Mouse (Mus musculus): ENCODE measurements around the gene Negr1. TPM values are rescaled to one million over a fixed set of nuclear protein-coding genes. Genes with fewer than 3 reads are reported as not detected.

Negr1 gene
- total and polyA plus RNA-seq, 3 experiments = not detected

- Histone ChIP-seq H3K4me3 (replicated peaks in 1 of 3; ENCODE audit: low read depth in 2 of 3, low read length in 2 of 3, poor library complexity in 1 of 3) (no peak overlapping the region), H3K27ac (ENCODE audit: insufficient read depth, low read depth) (no peak overlapping the region), H3K4me1 (ENCODE audit: control insufficient read depth in 1 of 2, insufficient read depth in 2 of 2) (peaks cover 0 to 18% of the 10 kb centered on the region in 2 experiments; a peak in 2 of 4 replicates), H3K9ac (ENCODE audit: insufficient read depth, low read depth) (no peak overlapping the region), H3K4me2 (ENCODE audit: insufficient read depth, low read depth, poor library complexity, severe bottlenecking) (no peak overlapping the region), H3K79me2 (replicated peaks; ENCODE audit: control insufficient read depth, extremely low read depth, insufficient read depth, poor library complexity, severe bottlenecking) (no peaks in the 10 kb centered on the region), H3K36me3 (replicated peaks in 1 of 2; ENCODE audit: control insufficient read depth in 1 of 2, insufficient read depth in 1 of 2, low read length in 1 of 2) (no peaks in the 10 kb centered on the region), H3K27me3 (replicated peaks) (no peaks in the 10 kb centered on the region), H3K9me3 (replicated peaks; ENCODE audit: low read length) (peaks cover 12% of the 10 kb centered on the region)
- in situ Hi-C loops (cut with MboI; ENCODE audit: low pct_ligation_motif_present, low pct_unique_long_range_greater_than_20kb, low sequenced_read_pairs) = no loop called here
- peak; percentile 85 for TF ChIP-seq EP300 (IDR thresholded peaks at IDR 0.05; ENCODE audit: low read length)
- TF ChIP-seq ZKSCAN1 (IDR thresholded peaks at IDR 0.05; ENCODE audit: borderline replicate concordance, low read depth, low read length) = no peak
- no peak for TF ChIP-seq CTCF (conservative IDR thresholded peaks at IDR 0.05 in 1 of 2, IDR thresholded peaks at IDR 0.05 in 1 of 2; ENCODE audit: low read depth in 2 of 2, low read length in 2 of 2)
- TF ChIP-seq GABPA (IDR thresholded peaks at IDR 0.05; ENCODE audit: insufficient replicate concordance, low read depth, low read length) = no peak
- no peak for TF ChIP-seq POLR2A (IDR thresholded peaks at IDR 0.05; ENCODE audit: low read depth, low read length)
- TF ChIP-seq ETS1 (conservative IDR thresholded peaks at IDR 0.05; ENCODE audit: low read depth, low read length) = peak; percentile 76
- no peak for TF ChIP-seq SMC3 (IDR thresholded peaks at IDR 0.05; ENCODE audit: low read depth, low read length)
- no peak for TF ChIP-seq ZC3H11A (IDR thresholded peaks at IDR 0.05; ENCODE audit: low read depth, low read length)
- TF ChIP-seq CHD1 (IDR thresholded peaks at IDR 0.05; ENCODE audit: low read depth, low read length) = no peak
- no peak for TF ChIP-seq ZMIZ1 (IDR thresholded peaks at IDR 0.05; ENCODE audit: low read depth, low read length)
- TF ChIP-seq NELFE (IDR thresholded peaks at IDR 0.05; ENCODE audit: low read depth, low read length) = no peak
- TF ChIP-seq MAZ (IDR thresholded peaks at IDR 0.05; ENCODE audit: low read depth, low read length) = no peak
- no peak for TF ChIP-seq MXI1 (IDR thresholded peaks at IDR 0.05; ENCODE audit: low read depth, low read length)
- TF ChIP-seq MYC (IDR thresholded peaks at IDR 0.05; ENCODE audit: low read depth, low read length) = no peak
- TF ChIP-seq PAX5 (IDR thresholded peaks at IDR 0.05; ENCODE audit: low read length) = no peak
- no peak for TF ChIP-seq USF1 (IDR thresholded peaks at IDR 0.05; ENCODE audit: low read depth, low read length)
- TF ChIP-seq BHLHE40 (IDR thresholded peaks at IDR 0.05; ENCODE audit: low read depth, low read length) = peak; percentile 20; the same call in 1 of the 2 replicates
- TF ChIP-seq ZNF384 (IDR thresholded peaks at IDR 0.05; ENCODE audit: low read depth, low read length) = no peak
- TF ChIP-seq TCF12 (IDR thresholded peaks at IDR 0.05; ENCODE audit: low read depth, low read length) = peak; percentile 70
- TF ChIP-seq JUND (conservative IDR thresholded peaks at IDR 0.05; ENCODE audit: low read depth, low read length) = peak; percentile 79
- 0 out of 2 replicates have a peak, but pooled peaks have one; percentile 41 for TF ChIP-seq MAX (IDR thresholded peaks at IDR 0.05; ENCODE audit: low read length)
- TF ChIP-seq RCOR1 (conservative IDR thresholded peaks at IDR 0.05; ENCODE audit: low read depth, low read length) = no peak
- no peak for TF ChIP-seq TBP (conservative IDR thresholded peaks at IDR 0.05; ENCODE audit: low read depth, low read length)
- TF ChIP-seq RAD21 (IDR thresholded peaks at IDR 0.05; ENCODE audit: low read depth, low read length) = no peak
- peak; percentile 59; the same call in 1 of the 2 replicates for TF ChIP-seq MEF2A (IDR thresholded peaks at IDR 0.05; ENCODE audit: borderline replicate concordance, low read depth, low read length)
- no peak for TF ChIP-seq KAT2A (IDR thresholded peaks at IDR 0.05; ENCODE audit: insufficient replicate concordance, low read length)
- no peak for TF ChIP-seq NRF1 (IDR thresholded peaks at IDR 0.05; ENCODE audit: low read depth, low read length)
- TF ChIP-seq USF2 (conservative IDR thresholded peaks at IDR 0.05; ENCODE audit: low read depth, low read length) = 0 out of 2 replicates have a peak, but pooled peaks have one; percentile 9
- peak; percentile 70 for TF ChIP-seq JUN (IDR thresholded peaks at IDR 0.05; ENCODE audit: insufficient read depth, low read depth, low read length)
- no peak for TF ChIP-seq CHD2 (IDR thresholded peaks at IDR 0.05; ENCODE audit: low read length)
- TF ChIP-seq IRF4 (IDR thresholded peaks at IDR 0.05; ENCODE audit: low read depth, low read length) = peak; percentile 32; the same call in 1 of the 2 replicates
- no peak for TF ChIP-seq ELF1 (IDR thresholded peaks at IDR 0.05; ENCODE audit: low read depth, low read length)
- no peak for TF ChIP-seq E2F4 (IDR thresholded peaks at IDR 0.05; ENCODE audit: insufficient replicate concordance, low read depth, low read length)
- no peak for TF ChIP-seq POLR2AphosphoS2 (IDR thresholded peaks at IDR 0.05; ENCODE audit: low read depth, low read length)
- TF ChIP-seq SIN3A (IDR thresholded peaks at IDR 0.05; ENCODE audit: low read length) = no peak
- no peak for TF ChIP-seq HCFC1 (IDR thresholded peaks at IDR 0.05; ENCODE audit: low read depth, low read length)
- peak; percentile 50 for DNase-seq (ENCODE audit: extremely low read depth)
- dilution Hi-C loops (cut with MboI; ENCODE audit: extremely low pct_ligation_motif_present, extremely low pct_unique_long_range_greater_than_20kb, low sequenced_read_pairs) = no loop called here
Measured at GRCm38 (mm10) chr3:156958640-156959039, 397.0 kb downstream of the Negr1 start.
